Mouse (Mus musculus): ENCODE measurements around the gene Atg13.

Atg13 gene

GRCm38 (mm10) chr2:91649553-91650359, 60.6 kb downstream of the Atg13 start, which contains the start of the genes Zfp408 and Arhgap1:
Gene Zfp408, minus strand, starts transcription at chr2:91649791.
Gene Arhgap1, plus strand, starts transcription at chr2:91649860.
- peak; percentile 94 to 97 for DNase-seq (ENCODE audit: low spot score in 2 of 2)

GRCm38 (mm10) chr2:91649152-91649551, 61.2 kb downstream of the Atg13 start:
- DNase-seq (ENCODE audit: low spot score in 2 of 2) = no peak

GRCm38 (mm10) chr2:91646733-91647132, 63.6 kb downstream of the Atg13 start:
- peak in 1 of 2 experiments; percentile 66 for DNase-seq (ENCODE audit: low spot score in 2 of 2)

- no peak for DNase-seq (ENCODE audit: low spot score in 2 of 2)
Observed at GRCm38 (mm10) chr2:91645811-91646210, 64.6 kb downstream of the Atg13 start.

- DNase-seq (ENCODE audit: low spot score in 2 of 2) = no peak
Observed at GRCm38 (mm10) chr2:91645354-91645753, 65.0 kb downstream of the Atg13 start.

- no peak for DNase-seq (ENCODE audit: low spot score in 2 of 2)
Observed at GRCm38 (mm10) chr2:91644021-91644420, 66.4 kb downstream of the Atg13 start.

GRCm38 (mm10) chr2:91642825-91643415, 67.5 kb downstream of the Atg13 start:
- DNase-seq (ENCODE audit: low spot score in 2 of 2) = no peak

GRCm38 (mm10) chr2:91638931-91639330, 71.4 kb downstream of the Atg13 start:
- DNase-seq (ENCODE audit: low spot score in 2 of 2) = no peak

GRCm38 (mm10) chr2:91636727-91637338, 73.5 kb downstream of the Atg13 start:
- no peak for DNase-seq (ENCODE audit: low spot score in 2 of 2)

- no peak for DNase-seq (ENCODE audit: low spot score in 2 of 2)
Observed at GRCm38 (mm10) chr2:91636229-91636628, 74.1 kb downstream of the Atg13 start, which contains the start of gene F2. Gene F2, minus strand, starts transcription at chr2:91636414.

GRCm38 (mm10) chr2:91635486-91635885, 74.9 kb downstream of the Atg13 start:
- DNase-seq (ENCODE audit: low spot score in 2 of 2) = no peak

GRCm38 (mm10) chr2:91634841-91635240, 75.5 kb downstream of the Atg13 start:
- peak in 1 of 2 experiments; percentile 32 for DNase-seq (ENCODE audit: low spot score in 2 of 2)

- DNase-seq (ENCODE audit: low spot score in 2 of 2) = no peak
Observed at GRCm38 (mm10) chr2:91633334-91633977, 76.9 kb downstream of the Atg13 start.

GRCm38 (mm10) chr2:91632316-91632715, 78.1 kb downstream of the Atg13 start:
- DNase-seq (ENCODE audit: low spot score in 2 of 2) = no peak

GRCm38 (mm10) chr2:91631826-91632225, 78.5 kb downstream of the Atg13 start:
- no peak for DNase-seq (ENCODE audit: low spot score in 2 of 2)

GRCm38 (mm10) chr2:91630384-91630783, 80.0 kb downstream of the Atg13 start:
- no peak for DNase-seq (ENCODE audit: low spot score in 2 of 2)

- peak; percentile 47 to 49 for DNase-seq (ENCODE audit: low spot score in 2 of 2)
Observed at GRCm38 (mm10) chr2:91629682-91630081, 80.7 kb downstream of the Atg13 start.

- no peak for DNase-seq (ENCODE audit: low spot score in 2 of 2)
Observed at GRCm38 (mm10) chr2:91628171-91628570, 82.2 kb downstream of the Atg13 start.

- DNase-seq (ENCODE audit: low spot score in 2 of 2) = no peak
Observed at GRCm38 (mm10) chr2:91627486-91627885, 82.9 kb downstream of the Atg13 start.

Measured in frontal cortex, postnatal 36 days (tissue).